Mouse (Mus musculus): Measurements from ENCODE around the gene Ctnna2. TPM values are rescaled to one million over a fixed set of nuclear protein-coding genes. Genes with fewer than 3 reads are reported as not detected.

Gene Ctnna2
- total RNA-seq, 1 experiment = 0.22 TPM

GRCm38 (mm10) chr6:77257358-77258105 lies 722.0 kb downstream of the Ctnna2 start:
- H3K27ac ChIP-seq (ENCODE audit: insufficient read depth, low read depth, low read length, poor library complexity, severe bottlenecking) = no peak overlapping the region
- H3K9ac ChIP-seq (ENCODE audit: insufficient read depth, low read depth, low read length, poor library complexity, severe bottlenecking) = no peak overlapping the region
- H3K9me3 ChIP-seq (ENCODE audit: control insufficient read depth, insufficient read depth, low read depth, low read length) = no peaks in the 10 kb centered on the region
- in situ Hi-C loops (cut with MboI; ENCODE audit: low sequenced_read_pairs in 2 of 2, unreplicated experiment in 2 of 2) = no loop called here
- DNase-seq (ENCODE audit: low read depth, low spot score) = no peak
- no peak overlapping the region for H3K4me3 ChIP-seq (ENCODE audit: insufficient read depth in 1 of 2, low read depth in 1 of 2, low read length in 2 of 2, poor library complexity in 1 of 2, severe bottlenecking in 1 of 2)
- H3K36me3 ChIP-seq (ENCODE audit: control insufficient read depth, insufficient read depth, low read length, poor library complexity, severe bottlenecking) = no peaks in the 10 kb centered on the region
- TF ChIP-seq HCFC1 (IDR thresholded peaks at IDR 0.05; ENCODE audit: borderline replicate concordance, insufficient read depth, low read length) (no peak), ZC3H11A (IDR thresholded peaks at IDR 0.05; ENCODE audit: borderline replicate concordance, low read depth, low read length) (no peak), MAFK (IDR thresholded peaks at IDR 0.05; ENCODE audit: insufficient read depth, low read depth, low read length) (no peak), ZNF384 (IDR thresholded peaks at IDR 0.05; ENCODE audit: low read depth, low read length) (no peak), CHD2 (IDR thresholded peaks at IDR 0.05; ENCODE audit: low read depth, low read length) (no peak)
- no peaks in the 10 kb centered on the region for H3K4me1 ChIP-seq (ENCODE audit: control insufficient read depth in 2 of 2, insufficient read depth in 2 of 2, low read length in 2 of 2, poor library complexity in 1 of 2)

DNA sequence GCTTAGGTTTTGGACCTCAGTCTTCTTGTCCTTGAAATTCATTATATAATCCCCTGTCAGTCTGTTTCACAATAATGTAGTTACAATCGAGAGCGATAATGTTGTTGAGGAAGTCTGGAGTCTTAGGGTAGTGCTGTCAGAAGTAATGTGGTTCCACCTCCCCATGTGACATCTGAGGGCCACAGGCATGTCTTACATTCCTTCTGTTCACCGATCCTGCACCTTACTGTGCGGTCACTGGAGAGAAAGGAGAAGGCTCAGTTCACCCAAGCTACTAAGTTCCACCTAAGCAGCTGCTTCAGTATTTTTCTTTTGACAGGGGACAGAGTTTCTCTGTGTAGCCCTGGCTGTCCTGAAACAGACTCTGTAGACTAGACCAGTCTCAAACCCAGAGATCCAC lies 723.2 kb downstream of the Ctnna2 start:
- in situ Hi-C loops (cut with MboI; ENCODE audit: low sequenced_read_pairs in 2 of 2, unreplicated experiment in 2 of 2) = no loop called here
- TF ChIP-seq ZNF384 (IDR thresholded peaks at IDR 0.05; ENCODE audit: low read depth, low read length) (no peak), ZC3H11A (IDR thresholded peaks at IDR 0.05; ENCODE audit: borderline replicate concordance, low read depth, low read length) (no peak), HCFC1 (IDR thresholded peaks at IDR 0.05; ENCODE audit: borderline replicate concordance, insufficient read depth, low read length) (no peak), MAFK (IDR thresholded peaks at IDR 0.05; ENCODE audit: insufficient read depth, low read depth, low read length) (no peak), CHD2 (IDR thresholded peaks at IDR 0.05; ENCODE audit: low read depth, low read length) (no peak)
- H3K4me1 ChIP-seq (ENCODE audit: control insufficient read depth in 2 of 2, insufficient read depth in 2 of 2, low read length in 2 of 2, poor library complexity in 1 of 2) = no peaks in the 10 kb centered on the region
- H3K9me3 ChIP-seq (ENCODE audit: control insufficient read depth, insufficient read depth, low read depth, low read length) = no peaks in the 10 kb centered on the region
- DNase-seq (ENCODE audit: low read depth, low spot score) = no peak
- H3K27ac ChIP-seq (ENCODE audit: insufficient read depth, low read depth, low read length, poor library complexity, severe bottlenecking) = no peak overlapping the region
- no peak overlapping the region for H3K4me3 ChIP-seq (ENCODE audit: insufficient read depth in 1 of 2, low read depth in 1 of 2, low read length in 2 of 2, poor library complexity in 1 of 2, severe bottlenecking in 1 of 2)
- no peak overlapping the region for H3K9ac ChIP-seq (ENCODE audit: insufficient read depth, low read depth, low read length, poor library complexity, severe bottlenecking)
- no peaks in the 10 kb centered on the region for H3K36me3 ChIP-seq (ENCODE audit: control insufficient read depth, insufficient read depth, low read length, poor library complexity, severe bottlenecking)

DNA sequence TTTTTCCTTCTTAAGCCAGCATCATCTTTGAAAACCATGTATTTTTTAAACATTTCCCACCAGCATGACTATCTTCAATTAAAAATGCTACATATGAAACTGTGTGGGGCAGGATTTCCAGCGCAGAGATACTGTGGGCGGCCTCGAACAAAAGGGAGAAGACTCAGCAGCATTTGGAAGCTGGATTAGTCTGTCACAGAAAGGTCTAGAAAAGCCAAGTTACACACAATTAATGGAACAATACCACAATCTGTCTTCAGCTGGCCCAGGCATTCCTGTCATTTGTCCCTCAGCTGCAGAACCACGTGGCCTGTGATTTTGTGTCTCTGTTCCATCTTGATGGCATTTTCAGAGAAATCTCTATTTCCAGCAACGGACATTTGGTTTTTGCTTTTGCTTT lies 726.0 kb downstream of the Ctnna2 start:
- no peak overlapping the region for H3K27ac ChIP-seq (ENCODE audit: insufficient read depth, low read depth, low read length, poor library complexity, severe bottlenecking)
- no peaks in the 10 kb centered on the region for H3K36me3 ChIP-seq (ENCODE audit: control insufficient read depth, insufficient read depth, low read length, poor library complexity, severe bottlenecking)
- H3K4me1 ChIP-seq (ENCODE audit: control insufficient read depth in 2 of 2, insufficient read depth in 2 of 2, low read length in 2 of 2, poor library complexity in 1 of 2) = no peaks in the 10 kb centered on the region
- no peak overlapping the region for H3K9ac ChIP-seq (ENCODE audit: insufficient read depth, low read depth, low read length, poor library complexity, severe bottlenecking)
- in situ Hi-C loops (cut with MboI; ENCODE audit: low sequenced_read_pairs in 2 of 2, unreplicated experiment in 2 of 2) = no loop called here
- no peak overlapping the region for H3K4me3 ChIP-seq (ENCODE audit: insufficient read depth in 1 of 2, low read depth in 1 of 2, low read length in 2 of 2, poor library complexity in 1 of 2, severe bottlenecking in 1 of 2)
- no peaks in the 10 kb centered on the region for H3K9me3 ChIP-seq (ENCODE audit: control insufficient read depth, insufficient read depth, low read depth, low read length)
- no peak for DNase-seq (ENCODE audit: low read depth, low spot score)
- no peak for TF ChIP-seq MAFK (IDR thresholded peaks at IDR 0.05; ENCODE audit: insufficient read depth, low read depth, low read length)
- TF ChIP-seq CHD2 (IDR thresholded peaks at IDR 0.05; ENCODE audit: low read depth, low read length) = no peak
- no peak for TF ChIP-seq ZNF384 (IDR thresholded peaks at IDR 0.05; ENCODE audit: low read depth, low read length)
- no peak for TF ChIP-seq HCFC1 (IDR thresholded peaks at IDR 0.05; ENCODE audit: borderline replicate concordance, insufficient read depth, low read length)
- TF ChIP-seq ZC3H11A (IDR thresholded peaks at IDR 0.05; ENCODE audit: borderline replicate concordance, low read depth, low read length) = no peak

- no peak overlapping the region for H3K27ac ChIP-seq (ENCODE audit: insufficient read depth, low read depth, low read length, poor library complexity, severe bottlenecking)
- H3K9me3 ChIP-seq (ENCODE audit: control insufficient read depth, insufficient read depth, low read depth, low read length) = no peaks in the 10 kb centered on the region
- in situ Hi-C loops (cut with MboI; ENCODE audit: low sequenced_read_pairs in 2 of 2, unreplicated experiment in 2 of 2) = no loop called here
- peak; percentile 20 for DNase-seq (ENCODE audit: low read depth, low spot score)
- no peak overlapping the region for H3K9ac ChIP-seq (ENCODE audit: insufficient read depth, low read depth, low read length, poor library complexity, severe bottlenecking)
- no peaks in the 10 kb centered on the region for H3K4me1 ChIP-seq (ENCODE audit: control insufficient read depth in 2 of 2, insufficient read depth in 2 of 2, low read length in 2 of 2, poor library complexity in 1 of 2)
- H3K4me3 ChIP-seq (ENCODE audit: insufficient read depth in 1 of 2, low read depth in 1 of 2, low read length in 2 of 2, poor library complexity in 1 of 2, severe bottlenecking in 1 of 2) = peak overlapping the region; percentile 15 to 28
- TF ChIP-seq MAFK (IDR thresholded peaks at IDR 0.05; ENCODE audit: insufficient read depth, low read depth, low read length) = no peak
- TF ChIP-seq HCFC1 (IDR thresholded peaks at IDR 0.05; ENCODE audit: borderline replicate concordance, insufficient read depth, low read length) = no peak
- TF ChIP-seq ZNF384 (IDR thresholded peaks at IDR 0.05; ENCODE audit: low read depth, low read length) = no peak
- no peak for TF ChIP-seq CHD2 (IDR thresholded peaks at IDR 0.05; ENCODE audit: low read depth, low read length)
- TF ChIP-seq ZC3H11A (IDR thresholded peaks at IDR 0.05; ENCODE audit: borderline replicate concordance, low read depth, low read length) = no peak
- H3K36me3 ChIP-seq (ENCODE audit: control insufficient read depth, insufficient read depth, low read length, poor library complexity, severe bottlenecking) = no peaks in the 10 kb centered on the region
Measured at GRCm38 (mm10) chr6:77243541-77244231, 735.8 kb downstream of the Ctnna2 start.

Data from ES-E14 (cell line).